Mouse (Mus musculus): ENCODE data around the gene Dlst. TPM values are rescaled to one million over a fixed set of nuclear protein-coding genes. Genes with fewer than 3 reads are reported as not detected.

Dlst gene
- 97.0 TPM for polyA plus RNA-seq (2017; shearing (Covaris generic))

GRCm38 (mm10) chr12:85110698-85111592 is at the start of gene Dlst, which contains the start of gene Prox2:
Gene Dlst (plus strand): TSS chr12:85110833.
Gene Prox2 (minus strand): TSS chr12:85110759.

GRCm38 (mm10) chr12:85151002-85151774 is 40.6 kb downstream of the Dlst start, which contains the start of gene Rps6kl1:
Gene Rps6kl1 (minus strand): TSS chr12:85151264.

DNA sequence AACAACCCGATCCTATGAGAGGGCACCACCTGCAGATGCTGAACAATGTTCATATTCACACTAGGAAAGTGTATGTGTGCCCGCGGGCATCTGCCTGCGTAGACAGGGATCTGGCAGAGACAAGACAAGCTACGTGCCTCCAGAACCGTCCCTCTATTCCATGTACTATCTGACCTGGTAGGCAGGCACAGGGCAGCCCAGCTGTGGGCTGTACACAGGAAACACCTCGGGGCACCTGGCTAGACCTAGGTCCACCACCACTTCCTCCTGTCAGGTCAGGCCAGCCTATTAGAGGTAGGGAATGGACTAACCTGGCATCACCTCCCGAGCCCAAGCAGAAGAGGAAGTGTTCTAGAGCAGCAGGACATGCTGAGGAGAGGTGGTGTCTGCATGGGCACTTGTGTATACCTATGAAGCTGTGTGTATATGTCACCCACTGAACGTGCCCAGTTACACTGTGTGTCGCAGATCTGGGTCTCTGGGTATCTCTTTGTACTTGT is 67.2 kb downstream of the Dlst start, which contains the start of gene Pgf:
Pgf (minus strand) TSS at position 51 of the 500 bp plus-strand sequence.

Other genes starting within 250 kb of the Dlst start
- 0.23 TPM for gene Ltbp2, start 234.3 kb upstream of the Dlst start, polyA plus RNA-seq (2017; shearing (Covaris generic))
- 124 TPM for gene Fcf1, start 139.9 kb upstream of the Dlst start, polyA plus RNA-seq (2017; shearing (Covaris generic))
- gene Arel1, start 139.9 kb upstream of the Dlst start, polyA plus RNA-seq (2017; shearing (Covaris generic)), result 40.6 TPM
- 35.2 TPM for gene Ylpm1, start 114.5 kb upstream of the Dlst start, polyA plus RNA-seq (2017; shearing (Covaris generic))
- gene Prox2, start 74 bp upstream of the Dlst start, polyA plus RNA-seq (2017; shearing (Covaris generic)), result 6.1 TPM
- 1.3 TPM for gene Rps6kl1, start 40.4 kb downstream of the Dlst start, polyA plus RNA-seq (2017; shearing (Covaris generic))
- gene Pgf, start 67.0 kb downstream of the Dlst start, polyA plus RNA-seq (2017; shearing (Covaris generic)), result 0.11 TPM
- 108 TPM for gene Eif2b2, start 108.6 kb downstream of the Dlst start, polyA plus RNA-seq (2017; shearing (Covaris generic))
- gene Mlh3, start 159.8 kb downstream of the Dlst start, polyA plus RNA-seq (2017; shearing (Covaris generic)), result 16.0 TPM
- gene Acyp1, start 177.6 kb downstream of the Dlst start, polyA plus RNA-seq (2017; shearing (Covaris generic)), result 82.4 TPM
- gene Zc2hc1c, start 177.8 kb downstream of the Dlst start, polyA plus RNA-seq (2017; shearing (Covaris generic)), result 0.12 TPM
- gene Nek9, start 228.5 kb downstream of the Dlst start, polyA plus RNA-seq (2017; shearing (Covaris generic)), result 28.5 TPM

All from CD4-positive, CD25-positive, alpha-beta regulatory T cell (primary cell).